Mouse (Mus musculus) layer of hippocampus, adult 2 months (tissue): ENCODE measurements around the gene Mrpl23. TPM values are rescaled to one million over a fixed set of nuclear protein-coding genes. Genes with fewer than 3 reads are reported as not detected.
A peak's percentile ranks its signal among the peaks of the same experiment; 100 is the strongest.

Source experiments
- DNase-seq, 2 experiments: peaks; one replicate each; pipeline ENCODE4 v3.0.0; 2022; ENCODE audit warnings: low spot score in 2 of 2
- H3K27ac ChIP-seq: fragments of 200-600 bp; 2 replicates; pipeline ENCODE4 v1.8.1; 2022
- H3K4me3 ChIP-seq: fragments of 200-600 bp; 2 replicates; pipeline ENCODE4 v1.8.1; 2022; ENCODE audit warnings: mild to moderate bottlenecking
- CTCF ChIP-seq: fragments of 200-600 bp; conservative IDR thresholded peaks from 2 replicates; pipeline ENCODE4 v1.8.1; 2022; ENCODE audit warnings: antibody characterized with exemption, mild to moderate bottlenecking, moderate library complexity
- total RNA-seq, 2 experiments: library from RNA; stranded (reverse); gene quantifications; 2 replicates each; pipeline ENCODE4 v1.2.3; 2021

The Mrpl23 gene
- total RNA-seq, 2 experiments from 2014 or later: 7.9 to 8.8 TPM

GRCm38 (mm10) chr7:142505942-142506341 is 26.5 kb upstream of the Mrpl23 start:
- no peak for TF ChIP-seq CTCF
- no peak for DNase-seq
- Histone ChIP-seq H3K27ac (no peak overlapping the region), H3K4me3 (no peak overlapping the region)

- TF ChIP-seq CTCF: no peak
Observed at GRCm38 (mm10) chr7:142506501-142506900, 26.0 kb upstream of the Mrpl23 start.

GRCm38 (mm10) chr7:142507453-142507852 is 25.0 kb upstream of the Mrpl23 start:
- no peak for DNase-seq

More at GRCm38 (mm10) chr7:142506501-142506900, 26.0 kb upstream of the Mrpl23 start:
- no peak overlapping the region for H3K4me3 ChIP-seq
- DNase-seq: no peak
- H3K27ac ChIP-seq: no peak overlapping the region

GRCm38 (mm10) chr7:142509518-142509917 is 23.0 kb upstream of the Mrpl23 start:
- TF ChIP-seq CTCF: no peak
- Histone ChIP-seq H3K4me3 (no peak overlapping the region), H3K27ac (0 out of 2 replicates have a peak overlapping the region, but pooled peaks have one; percentile 18)
- no peak for DNase-seq

More at GRCm38 (mm10) chr7:142507453-142507852, 25.0 kb upstream of the Mrpl23 start:
- no peak for TF ChIP-seq CTCF
- no peak overlapping the region for H3K4me3 ChIP-seq
- H3K27ac ChIP-seq: no peak overlapping the region

- no peak overlapping the region for H3K27ac ChIP-seq
- TF ChIP-seq CTCF: no peak
- DNase-seq: no peak
- no peak overlapping the region for H3K4me3 ChIP-seq
Observed at GRCm38 (mm10) chr7:142510021-142510777, 22.3 kb upstream of the Mrpl23 start.

- DNase-seq: no peak
- TF ChIP-seq CTCF: no peak
- H3K27ac ChIP-seq: no peak overlapping the region
- no peak overlapping the region for H3K4me3 ChIP-seq
Observed at GRCm38 (mm10) chr7:142514048-142514447, 18.4 kb upstream of the Mrpl23 start.

- Histone ChIP-seq H3K4me3 (no peak overlapping the region), H3K27ac (no peak overlapping the region)
- no peak for TF ChIP-seq CTCF
- DNase-seq: no peak
Observed at GRCm38 (mm10) chr7:142516221-142516978, 16.1 kb upstream of the Mrpl23 start.

GRCm38 (mm10) chr7:142517531-142517930 is 15.0 kb upstream of the Mrpl23 start:
- H3K27ac ChIP-seq: no peak overlapping the region
- DNase-seq: no peak
- no peak for TF ChIP-seq CTCF
- H3K4me3 ChIP-seq: no peak overlapping the region

GRCm38 (mm10) chr7:142520331-142520730 is 12.2 kb upstream of the Mrpl23 start:
- TF ChIP-seq CTCF: no peak
- H3K27ac ChIP-seq: no peak overlapping the region
- no peak overlapping the region for H3K4me3 ChIP-seq
- no peak for DNase-seq

- H3K27ac ChIP-seq: no peak overlapping the region
- no peak overlapping the region for H3K4me3 ChIP-seq
- DNase-seq: peak in 1 of 2 experiments; percentile 17
- TF ChIP-seq CTCF: peak; percentile 71
Observed at GRCm38 (mm10) chr7:142522352-142522751, 10.1 kb upstream of the Mrpl23 start.

GRCm38 (mm10) chr7:142523200-142523990 is 9.1 kb upstream of the Mrpl23 start:
- no peak for DNase-seq
- TF ChIP-seq CTCF: no peak
- Histone ChIP-seq H3K27ac (no peak overlapping the region), H3K4me3 (no peak overlapping the region)

- Histone ChIP-seq H3K4me3 (no peak overlapping the region), H3K27ac (no peak overlapping the region)
- no peak for TF ChIP-seq CTCF
- no peak for DNase-seq
Observed at GRCm38 (mm10) chr7:142525342-142526178, 6.9 kb upstream of the Mrpl23 start.
